Mouse (Mus musculus): ENCODE data around the gene Dlx2. TPM values are rescaled to one million over a fixed set of nuclear protein-coding genes. Genes with fewer than 3 reads are reported as not detected.

Dlx2 gene
- 0.08 and 1.1 TPM in 2 replicates for polyA plus RNA-seq (2015; fragmentation: Nextera tagmentation; extraction: Ambion mirVana)

DNA sequence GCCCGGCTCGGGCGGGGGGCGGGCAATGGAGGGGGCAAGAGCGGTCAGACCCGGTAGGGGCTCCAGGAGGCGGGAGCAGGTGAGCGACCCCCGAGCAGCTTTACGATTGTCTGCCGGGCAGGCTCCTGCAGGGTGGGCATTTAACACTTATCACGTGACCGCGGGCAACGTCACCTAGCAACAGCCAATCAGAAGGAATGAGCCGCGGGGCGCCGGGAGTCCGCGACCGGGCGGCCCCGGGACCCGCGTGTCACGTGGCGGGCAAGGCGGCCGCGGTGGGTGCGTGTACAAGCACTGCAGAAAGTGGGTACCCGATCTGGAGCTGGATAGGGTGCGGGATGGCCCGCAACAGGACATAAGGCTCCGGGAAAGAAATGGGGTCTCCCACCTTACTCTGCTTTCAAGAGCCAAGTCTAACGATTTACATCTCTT, at the start of gene Dlx2:
Gene Dlx2, minus strand, starts transcription at position 115 of the 432 bp plus-strand sequence.
- 0 out of 2 replicates have a peak, but pooled peaks have one; percentile 14 for ATAC-seq (ENCODE audit: low FRiP score)
- Histone ChIP-seq H3K27ac (replicated peaks) (no peak within 1 kb of the TSS), H3K4me2 (peak within 1 kb of the TSS; percentile 70)

DNA sequence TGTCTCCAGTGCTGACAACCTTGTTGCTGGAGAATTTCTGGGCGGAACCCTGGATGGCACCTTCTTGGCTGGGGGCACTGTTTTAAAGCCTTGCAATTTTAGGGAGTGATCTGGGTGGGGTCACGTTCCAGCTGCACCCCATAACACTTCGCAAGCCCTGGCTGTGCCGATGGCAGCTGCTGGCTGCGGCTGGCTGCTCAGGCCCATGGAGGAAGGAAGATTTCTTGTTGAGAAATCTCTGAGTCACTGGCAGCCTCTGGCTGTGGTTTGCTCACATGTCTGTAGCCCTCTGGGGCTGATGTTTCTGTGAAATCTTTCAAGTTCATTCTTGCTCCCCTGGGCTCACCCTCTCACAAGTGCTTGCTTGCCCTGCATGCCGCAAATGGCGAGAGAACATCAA, 47.9 kb upstream of the Dlx2 start:
- Histone ChIP-seq H3K27ac (replicated peaks) (no peak overlapping the region), H3K4me1 (peaks cover 10% of the 10 kb centered on the region)

More for the DNA sequence above, at the start of gene Dlx2:
- Histone ChIP-seq H3K27me3 (replicated peaks) (peaks cover 83% of the 10 kb centered on the region), H3K9me3 (replicated peaks) (no peaks in the 10 kb centered on the region), H3K4me3 (replicated peaks) (peak within 1 kb of the TSS; percentile 37), H3K4me1 (peaks cover 30% of the 10 kb centered on the region), H3K9ac (replicated peaks) (no peak within 1 kb of the TSS), H3K36me3 (no peaks in the 10 kb centered on the region)
- WGBS, result under 1% methylated on average over 37 of the region's 37 CpGs

DNA sequence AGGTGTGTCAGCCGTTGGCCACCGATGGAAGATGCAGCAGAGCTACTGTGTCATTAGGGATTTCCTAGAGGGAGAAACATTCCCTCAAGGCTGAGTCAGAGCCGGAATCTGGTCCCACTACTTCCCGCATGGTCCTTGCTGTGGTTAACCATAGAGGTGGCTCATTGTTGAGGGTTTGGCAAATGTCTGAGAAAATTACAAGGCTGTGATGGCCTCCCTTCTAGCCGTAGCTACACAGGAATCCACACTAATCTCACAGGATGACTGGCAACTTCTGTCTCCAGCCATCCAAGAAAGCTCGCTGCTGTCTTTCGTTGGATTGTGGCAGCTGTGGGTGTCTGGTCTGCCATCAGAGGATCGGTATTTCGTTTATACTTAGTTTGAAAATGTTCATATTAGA, 42.6 kb upstream of the Dlx2 start:
- Histone ChIP-seq H3K4me3 (replicated peaks) (no peak overlapping the region), H3K9me3 (replicated peaks) (no peaks in the 10 kb centered on the region), H3K27me3 (replicated peaks) (no peaks in the 10 kb centered on the region), H3K4me2 (no peak overlapping the region), H3K4me1 (no peaks in the 10 kb centered on the region; the same call in 1 of the 2 replicates), H3K27ac (replicated peaks) (no peak overlapping the region), H3K36me3 (no peaks in the 10 kb centered on the region), H3K9ac (replicated peaks) (no peak overlapping the region)
- no peak for ATAC-seq (ENCODE audit: low FRiP score)
- WGBS, result 91% methylated on average over 9 of the region's 9 CpGs

More for the DNA sequence above, 47.9 kb upstream of the Dlx2 start:
- no peaks in the 10 kb centered on the region for H3K9me3 ChIP-seq (replicated peaks)
- no peak overlapping the region for H3K4me2 ChIP-seq
- H3K9ac ChIP-seq (replicated peaks), result no peak overlapping the region
- no peak overlapping the region for H3K4me3 ChIP-seq (replicated peaks)
- no peak for ATAC-seq (ENCODE audit: low FRiP score)
- H3K36me3 ChIP-seq, result no peaks in the 10 kb centered on the region
- H3K27me3 ChIP-seq (replicated peaks), result peaks cover 5% of the 10 kb centered on the region; the same call in 1 of the 2 replicates
- 58% methylated on average over 7 of the region's 7 CpGs for WGBS

DNA sequence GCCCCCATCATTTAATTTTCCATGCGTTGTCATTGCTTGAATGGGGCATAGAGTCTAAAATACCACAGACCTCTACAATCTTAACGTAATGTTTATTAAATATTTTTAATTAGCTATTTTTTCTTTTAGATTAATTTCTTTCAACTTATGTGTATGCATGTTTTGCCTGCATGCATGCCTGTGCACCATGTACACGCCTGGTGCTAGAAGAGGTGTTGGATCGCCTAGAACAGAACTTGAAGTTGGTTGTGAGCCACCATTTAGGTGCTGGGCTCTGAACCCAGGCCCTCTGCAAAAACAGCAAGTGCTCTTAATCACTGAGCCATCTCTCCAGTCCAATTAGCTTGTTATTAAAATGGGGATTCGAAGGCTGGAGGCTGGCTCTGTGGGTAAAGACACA, 34.9 kb upstream of the Dlx2 start:
- Histone ChIP-seq H3K27ac (replicated peaks) (no peak overlapping the region), H3K4me2 (peak overlapping the region; percentile 90), H3K27me3 (replicated peaks) (no peaks in the 10 kb centered on the region), H3K9me3 (replicated peaks) (no peaks in the 10 kb centered on the region), H3K9ac (replicated peaks) (peak overlapping the region; percentile 61), H3K36me3 (no peaks in the 10 kb centered on the region), H3K4me3 (replicated peaks) (peak overlapping the region; percentile 63), H3K4me1 (peaks cover 9% of the 10 kb centered on the region; the same call in 1 of the 2 replicates)
- ATAC-seq (ENCODE audit: low FRiP score), result peak; percentile 8; the same call in 1 of the 2 replicates
- WGBS, result 58% methylated on average over 5 of the region's 5 CpGs

DNA sequence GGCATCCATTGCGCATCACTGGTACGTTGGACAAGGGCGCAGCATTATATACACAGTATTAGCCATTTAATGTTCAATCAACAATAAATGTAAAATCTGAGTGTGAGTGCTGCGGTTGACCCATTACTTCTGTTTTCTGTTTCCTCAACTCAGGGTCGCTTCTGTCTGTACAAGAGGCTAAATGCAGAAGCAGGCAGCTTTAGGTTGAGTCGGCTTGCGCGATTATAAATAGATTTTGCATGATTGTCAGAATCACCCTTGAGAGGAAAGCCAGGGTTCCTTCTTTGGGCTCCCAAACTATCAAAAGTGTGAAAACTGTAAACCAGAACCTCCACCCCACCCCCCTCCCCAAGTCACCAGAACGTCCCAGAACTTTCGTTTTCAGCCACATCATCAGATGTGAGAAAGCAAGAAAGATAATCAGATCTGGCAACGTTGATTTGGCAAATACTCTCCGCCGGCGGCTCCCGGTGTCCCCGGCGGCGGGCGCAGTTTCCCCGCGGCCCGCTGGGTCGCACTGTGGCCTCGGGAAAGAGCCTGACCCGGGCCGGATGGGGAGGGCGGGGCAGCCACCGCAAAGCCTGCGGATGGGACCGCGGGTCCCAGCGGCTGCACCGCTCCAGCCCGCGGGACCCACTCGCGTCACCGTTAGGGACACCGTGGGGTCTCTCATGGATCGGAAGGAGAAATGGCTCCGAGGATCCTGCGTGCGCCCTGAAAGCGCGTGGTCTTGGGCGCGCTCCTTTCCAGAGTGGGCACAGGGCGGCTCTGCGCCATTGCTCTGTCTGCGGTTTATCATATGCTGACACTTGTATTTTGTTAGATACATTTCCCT, 34.3 kb upstream of the Dlx2 start:
- Histone ChIP-seq H3K4me3 (replicated peaks) (peak overlapping the region; percentile 63), H3K27me3 (replicated peaks) (no peaks in the 10 kb centered on the region), H3K9me3 (replicated peaks) (no peaks in the 10 kb centered on the region), H3K4me2 (peak overlapping the region; percentile 90), H3K36me3 (no peaks in the 10 kb centered on the region), H3K9ac (replicated peaks) (peak overlapping the region; percentile 61), H3K27ac (replicated peaks) (no peak overlapping the region), H3K4me1 (peaks cover 9% of the 10 kb centered on the region; the same call in 1 of the 2 replicates)
- WGBS, result 11% methylated on average over 50 of the region's 50 CpGs
- ATAC-seq (ENCODE audit: low FRiP score), result peak; percentile 79

DNA sequence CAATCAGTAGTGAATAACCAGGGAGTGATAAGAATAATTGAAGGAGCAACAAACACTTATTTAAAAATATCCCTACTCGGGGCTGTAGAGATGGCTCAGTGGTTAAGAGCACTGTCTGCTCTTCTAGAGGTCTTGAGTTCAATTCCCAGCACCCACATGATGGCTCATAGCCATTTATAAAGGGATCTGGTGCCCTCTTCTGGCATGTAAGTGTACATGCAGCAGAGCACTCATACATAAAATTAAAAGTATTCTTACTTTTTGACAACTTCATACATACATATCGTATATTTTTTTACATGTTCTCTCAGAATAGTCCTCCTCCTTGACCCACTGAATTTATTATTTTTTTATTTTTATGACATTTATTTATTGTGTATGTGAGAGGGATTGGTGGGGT, 30.5 kb upstream of the Dlx2 start:
- H3K27me3 ChIP-seq (replicated peaks), result no peaks in the 10 kb centered on the region
- 92% methylated on average over 2 of the region's 2 CpGs for WGBS
- H3K4me2 ChIP-seq, result no peak overlapping the region
- no peaks in the 10 kb centered on the region for H3K36me3 ChIP-seq
- H3K4me3 ChIP-seq (replicated peaks), result no peak overlapping the region
- ATAC-seq (ENCODE audit: low FRiP score), result no peak
- no peak overlapping the region for H3K27ac ChIP-seq (replicated peaks)
- H3K9ac ChIP-seq (replicated peaks), result no peak overlapping the region
- peaks cover 9% of the 10 kb centered on the region; the same call in 1 of the 2 replicates for H3K4me1 ChIP-seq
- H3K9me3 ChIP-seq (replicated peaks), result no peaks in the 10 kb centered on the region

DNA sequence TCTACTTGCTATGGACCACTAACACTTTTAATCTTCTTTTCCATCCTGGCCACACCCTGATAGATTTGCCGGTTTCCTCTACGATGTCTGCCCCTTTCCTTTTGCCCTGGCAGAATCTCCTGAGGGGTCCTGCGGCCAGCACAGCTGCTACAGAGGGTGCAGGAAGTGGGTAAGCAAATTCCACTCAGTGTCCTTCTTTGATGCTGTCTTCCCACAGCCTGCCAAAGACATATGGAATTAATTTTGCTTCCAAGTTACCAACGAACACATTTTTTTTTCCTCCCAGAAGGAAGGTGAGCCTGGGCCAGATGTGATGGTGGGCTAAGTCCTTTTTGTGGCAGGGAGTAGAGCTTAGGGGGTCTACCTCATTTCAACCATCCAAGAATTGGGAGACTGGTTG, 27.2 kb upstream of the Dlx2 start:
- Histone ChIP-seq H3K27me3 (replicated peaks) (no peaks in the 10 kb centered on the region), H3K4me1 (no peaks in the 10 kb centered on the region), H3K4me3 (replicated peaks) (no peak overlapping the region), H3K36me3 (no peaks in the 10 kb centered on the region), H3K9me3 (replicated peaks) (no peaks in the 10 kb centered on the region), H3K4me2 (no peak overlapping the region), H3K9ac (replicated peaks) (no peak overlapping the region), H3K27ac (replicated peaks) (no peak overlapping the region)
- 81% methylated on average over 4 of the region's 4 CpGs for WGBS
- ATAC-seq (ENCODE audit: low FRiP score), result no peak

DNA sequence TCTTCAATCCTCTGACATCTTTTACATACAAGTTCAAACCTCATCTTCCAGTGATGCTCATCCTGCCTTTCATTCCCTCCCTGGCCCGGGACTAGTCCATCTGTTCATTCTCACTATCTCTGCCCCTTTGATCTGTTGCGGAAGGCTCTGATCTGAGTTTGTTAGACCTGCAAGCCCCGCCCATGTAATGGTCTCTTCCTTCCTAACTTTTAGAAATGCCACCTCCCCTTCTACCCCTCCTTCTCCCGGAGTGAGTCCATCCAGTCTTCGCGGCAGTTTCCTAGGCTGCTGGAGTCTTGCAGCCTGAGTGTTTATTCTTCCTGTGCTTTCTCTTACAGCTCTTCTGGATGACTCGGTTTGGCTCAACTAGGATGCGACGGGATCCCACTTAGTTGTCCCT, 19.9 kb upstream of the Dlx2 start:
- no peaks in the 10 kb centered on the region for H3K9me3 ChIP-seq (replicated peaks)
- no peak overlapping the region for H3K9ac ChIP-seq (replicated peaks)
- no peak overlapping the region for H3K4me3 ChIP-seq (replicated peaks)
- no peaks in the 10 kb centered on the region for H3K36me3 ChIP-seq
- H3K4me2 ChIP-seq, result no peak overlapping the region
- 79% methylated on average over 9 of the region's 9 CpGs for WGBS
- no peaks in the 10 kb centered on the region for H3K27me3 ChIP-seq (replicated peaks)
- H3K27ac ChIP-seq (replicated peaks), result no peak overlapping the region
- ATAC-seq (ENCODE audit: low FRiP score), result no peak
- H3K4me1 ChIP-seq, result no peaks in the 10 kb centered on the region

DNA sequence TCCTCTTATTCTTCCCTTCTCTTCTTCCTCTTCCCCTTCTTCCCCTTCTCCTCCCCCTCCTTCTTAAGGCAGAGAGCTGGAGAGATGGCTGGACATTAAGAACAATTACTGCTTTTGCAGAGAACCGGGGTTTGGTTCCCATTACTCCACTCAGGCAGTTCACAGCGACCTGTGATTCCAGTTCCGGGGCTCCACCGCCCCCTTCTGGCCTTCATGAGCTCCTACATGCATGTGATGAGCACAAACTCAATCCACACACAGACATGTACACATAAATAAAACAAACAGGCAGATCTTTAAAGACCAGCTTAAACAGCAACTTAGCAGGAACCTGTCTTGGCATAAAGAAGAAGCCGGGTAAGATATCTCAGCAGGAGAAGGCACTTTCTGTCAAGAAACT, 9.5 kb upstream of the Dlx2 start:
- no peak overlapping the region for H3K9ac ChIP-seq (replicated peaks)

DNA sequence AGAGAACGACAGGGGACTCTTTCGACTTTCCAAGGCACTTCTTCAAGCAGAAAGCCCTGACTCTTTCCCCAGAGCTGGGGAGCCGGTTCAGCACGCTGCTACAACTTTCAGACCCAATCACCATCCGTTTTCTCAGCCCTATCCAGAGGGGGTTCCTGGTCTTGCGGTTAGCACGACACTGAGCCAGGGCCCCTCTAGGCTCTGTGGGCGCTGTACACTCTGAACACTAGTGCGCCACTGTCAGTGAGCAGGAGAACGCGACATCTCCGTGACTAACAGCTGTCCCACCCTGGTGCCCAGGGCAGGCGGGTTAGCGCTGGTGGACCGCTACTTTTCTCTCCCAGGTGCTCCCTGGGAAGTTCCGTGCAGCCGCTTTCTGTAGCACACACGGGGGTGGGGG, 5.2 kb upstream of the Dlx2 start:
- peaks cover 54% of the 10 kb centered on the region for H3K27me3 ChIP-seq (replicated peaks)
- H3K4me3 ChIP-seq (replicated peaks), result no peak overlapping the region
- H3K27ac ChIP-seq (replicated peaks), result no peak overlapping the region
- no peaks in the 10 kb centered on the region for H3K9me3 ChIP-seq (replicated peaks)
- peaks cover 7% of the 10 kb centered on the region for H3K4me1 ChIP-seq
- H3K4me2 ChIP-seq, result peak overlapping the region; percentile 11; the same call in 1 of the 2 replicates
- H3K9ac ChIP-seq (replicated peaks), result no peak overlapping the region
- 2% methylated on average over 18 of the region's 18 CpGs for WGBS
- no peak for ATAC-seq (ENCODE audit: low FRiP score)
- no peaks in the 10 kb centered on the region for H3K36me3 ChIP-seq

More for the DNA sequence above, 9.5 kb upstream of the Dlx2 start:
- Histone ChIP-seq H3K4me2 (no peak overlapping the region), H3K36me3 (no peaks in the 10 kb centered on the region), H3K9me3 (replicated peaks) (no peaks in the 10 kb centered on the region), H3K27me3 (replicated peaks) (peaks cover 20% of the 10 kb centered on the region), H3K4me3 (replicated peaks) (no peak overlapping the region), H3K4me1 (peaks cover 4% of the 10 kb centered on the region; the same call in 1 of the 2 replicates), H3K27ac (replicated peaks) (no peak overlapping the region)
- 69% methylated on average over 5 of the region's 5 CpGs for WGBS
- ATAC-seq (ENCODE audit: low FRiP score), result no peak

DNA sequence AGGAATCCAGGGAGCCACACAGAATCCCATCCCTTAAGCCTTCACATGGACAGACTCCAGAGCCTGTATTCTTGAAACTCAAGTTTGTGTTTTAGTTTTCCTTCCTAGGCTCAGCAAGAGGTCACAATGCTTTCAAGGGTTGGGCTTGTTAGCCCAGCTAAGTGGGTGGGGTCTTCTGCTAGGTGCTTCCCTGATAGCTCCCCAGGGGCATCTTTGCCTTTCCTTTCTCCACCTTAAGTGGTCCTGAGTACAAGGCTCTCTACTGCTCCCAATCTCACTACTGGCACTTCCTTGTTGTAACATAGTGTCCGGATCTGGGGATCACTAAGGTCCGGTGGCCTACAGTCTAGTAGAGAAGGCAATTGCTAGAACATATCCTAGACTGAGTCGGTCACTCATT, 3.8 kb upstream of the Dlx2 start:
- ATAC-seq (ENCODE audit: low FRiP score), result no peak
- Histone ChIP-seq H3K4me3 (replicated peaks) (no peak overlapping the region), H3K9ac (replicated peaks) (no peak overlapping the region), H3K27ac (replicated peaks) (no peak overlapping the region), H3K4me2 (no peak overlapping the region), H3K27me3 (replicated peaks) (peaks cover 67% of the 10 kb centered on the region), H3K36me3 (no peaks in the 10 kb centered on the region), H3K9me3 (replicated peaks) (no peaks in the 10 kb centered on the region), H3K4me1 (peaks cover 21% of the 10 kb centered on the region)
- 27% methylated on average over 3 of the region's 3 CpGs for WGBS

DNA sequence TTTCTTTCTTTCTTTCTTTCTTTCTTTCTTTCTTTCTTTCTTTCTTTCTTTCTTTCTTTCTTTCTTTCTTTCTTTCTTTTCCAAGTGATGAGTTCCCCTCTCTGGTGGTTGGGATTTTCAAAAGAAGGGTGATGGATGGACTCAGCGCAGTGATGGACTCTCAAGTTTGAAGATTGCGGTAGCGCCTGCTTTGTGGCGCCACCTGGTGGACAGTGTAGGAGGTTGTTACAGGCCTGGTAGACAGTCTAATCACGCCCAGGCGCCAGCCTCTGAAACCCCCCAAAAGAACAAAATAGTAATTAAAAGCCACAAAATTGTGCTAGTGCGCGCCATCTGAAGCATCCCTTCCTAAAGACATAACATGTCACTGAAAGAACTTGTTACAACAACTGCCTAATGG, 1.3 kb upstream of the Dlx2 start:
- peaks cover 81% of the 10 kb centered on the region for H3K27me3 ChIP-seq (replicated peaks)
- under 1% methylated on average over 8 of the region's 8 CpGs for whole genome bisulfite sequencing

More for the DNA sequence above, 1.3 kb upstream of the Dlx2 start:
- ATAC-seq (ENCODE audit: low FRiP score), result no peak
- Histone ChIP-seq H3K36me3 (no peaks in the 10 kb centered on the region), H3K9ac (replicated peaks) (no peak overlapping the region), H3K27ac (replicated peaks) (no peak overlapping the region), H3K4me3 (replicated peaks) (no peak overlapping the region), H3K9me3 (replicated peaks) (no peaks in the 10 kb centered on the region), H3K4me2 (no peak overlapping the region), H3K4me1 (peaks cover 32% of the 10 kb centered on the region)

All from neural tube, embryonic 15.5 days (tissue).